Comparison of ENCODE assay signal across 10 mouse cellular contexts in the genomic region with DNA sequence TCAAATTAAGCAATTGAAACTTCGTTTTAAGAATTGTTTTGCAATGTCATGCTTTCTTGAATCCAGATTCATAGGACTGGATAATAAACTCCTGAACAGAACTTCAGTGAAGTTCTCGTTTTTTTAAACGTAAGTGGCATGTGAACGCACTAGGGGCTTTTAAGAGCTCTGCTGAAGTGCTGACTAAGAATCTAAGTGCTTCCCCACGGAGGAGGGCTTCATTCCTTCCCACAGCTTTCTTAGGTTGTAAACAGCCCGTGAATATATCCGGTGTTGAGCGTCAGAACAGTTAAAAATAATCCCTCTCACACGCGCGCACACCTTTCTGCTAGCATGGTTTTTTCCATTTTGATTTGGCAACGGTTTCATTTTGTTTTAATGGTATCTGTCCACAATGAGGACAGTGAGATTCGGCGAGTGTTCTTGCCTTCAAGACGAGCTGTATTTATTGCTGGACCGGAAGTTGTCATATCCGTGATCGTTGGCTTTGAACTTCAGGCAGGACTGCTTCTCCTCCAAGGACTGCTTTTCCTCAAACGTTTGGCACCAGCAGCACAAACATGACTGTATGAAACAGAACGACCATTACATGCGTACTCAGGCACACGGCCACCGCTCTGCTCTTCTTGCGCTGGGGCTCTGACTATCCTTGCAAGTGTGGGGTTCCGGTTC. TPM values are rescaled to one million over a fixed set of nuclear protein-coding genes. Genes with fewer than 3 reads are reported as not detected.
DNase-seq lines count a peak whose midpoint lies in the region; ATAC-seq and TF ChIP-seq lines count a peak whose summit lies in the region.
"Had no signal": no experiment of that assay in that cellular context is flagged by ENCODE, and none has a peak within 500 bp of the region (broad histone marks: within the 10 kb centered on the region; RNA-seq: fewer than 3 reads in every experiment).

No protein-coding gene starts in this region.

- TF ChIP-seq CTCF in lung, embryonic 14.5 days (IDR thresholded peaks at IDR 0.05; ENCODE audit: low read depth) = no peak

- H3K4me2 ChIP-seq in lung, embryonic 14.5 days = 0 out of 2 replicates have a peak overlapping the region, but pooled peaks have one; percentile 13

- no peak overlapping the region for H3K4me3 ChIP-seq in lung, embryonic 14.5 days (ENCODE audit: low read depth, low read length)

- H3K27me3 ChIP-seq in lung, embryonic 14.5 days (ENCODE audit: insufficient read depth, low read length) = no peaks in the 10 kb centered on the region

- H3K27ac ChIP-seq in lung, embryonic 14.5 days (ENCODE audit: low read depth) = no peak overlapping the region; the same call in 1 of the 2 replicates
- H3K27ac ChIP-seq: liver, embryonic 14.5 days had no signal

- WGBS in lung, embryonic 14.5 days = 68% methylated on average over 25 of the region's 25 CpGs

- intact Hi-C loops in left cerebral cortex, postnatal 4 days (cut with DNase I) = no loop called here

- 0 out of 2 replicates have a peak, but pooled peaks have one; percentile 33 for ATAC-seq in lung, embryonic 14.5 days (ENCODE audit: insufficient read depth)
- ATAC-seq in frontal cortex, adult (ENCODE audit: low TSS enrichment) = no peak

- no peaks in the 10 kb centered on the region for H3K9me3 ChIP-seq in lung, embryonic 14.5 days (ENCODE audit: low read depth, low read length)

- H3K4me1 ChIP-seq in lung, embryonic 14.5 days (ENCODE audit: insufficient read depth) = no peaks in the 10 kb centered on the region

- DNase-seq in thymus, postnatal 14 days = peak; percentile 5
- DNase-seq in thymus, postnatal 10 days (ENCODE audit: low spot score in 2 of 2) = no peak
- DNase-seq in induced T-regulatory cell, adult 2 months (ENCODE audit: low read depth) = peak; percentile 34
- DNase-seq in lung, embryonic 14.5 days = peak; percentile 49
- no peak for DNase-seq in left cerebral cortex, postnatal 4 days
- DNase-seq in right cerebral cortex, postnatal 10 days (ENCODE audit: low spot score in 2 of 2) = no peak
- DNase-seq in B cell, adult 2 months = no peak
- DNase-seq: cerebellum, postnatal 10 days had no signal

- no peak overlapping the region for H3K9ac ChIP-seq in lung, embryonic 14.5 days
- H3K9ac ChIP-seq: liver, embryonic 14.5 days had no signal

- H3K36me3 ChIP-seq in lung, embryonic 14.5 days (ENCODE audit: insufficient read depth) = peaks cover 17% of the 10 kb centered on the region; the same call in 1 of the 2 replicates

RNA-seq across cellular contexts. Expression of gene Ednrb, which starts 27.4 kb away (rescaled TPM):
- 136 and 144 TPM in 2 replicates for polyA plus RNA-seq in lung, embryonic 14.5 days (2014; fragmentation: Nextera tagmentation; extraction: Ambion mirVana)
- total RNA-seq in left cerebral cortex, postnatal 4 days (2021) = 10 to 100 TPM; 80.9 to 85.0 TPM

Comparison
In these comparisons a context has a peak if more than half of its experiments do, and no peak if none do; other contexts are left out.
1. DNase-seq: peak in thymus, postnatal 14 days (single experiment), induced T-regulatory cell, adult 2 months (single experiment) and lung, embryonic 14.5 days (single experiment); none in thymus, postnatal 10 days (0 of 2), left cerebral cortex, postnatal 4 days (single experiment), right cerebral cortex, postnatal 10 days (0 of 2) and B cell, adult 2 months (0 of 2).